Mouse (Mus musculus): ENCODE measurements around the gene Cbx4. TPM values are rescaled to one million over a fixed set of nuclear protein-coding genes. Genes with fewer than 3 reads are reported as not detected.

Cbx4 gene
- total RNA-seq, 4 experiments from 2014 or later, result 2.1 to 3.0 (median 2.2) TPM

DNA sequence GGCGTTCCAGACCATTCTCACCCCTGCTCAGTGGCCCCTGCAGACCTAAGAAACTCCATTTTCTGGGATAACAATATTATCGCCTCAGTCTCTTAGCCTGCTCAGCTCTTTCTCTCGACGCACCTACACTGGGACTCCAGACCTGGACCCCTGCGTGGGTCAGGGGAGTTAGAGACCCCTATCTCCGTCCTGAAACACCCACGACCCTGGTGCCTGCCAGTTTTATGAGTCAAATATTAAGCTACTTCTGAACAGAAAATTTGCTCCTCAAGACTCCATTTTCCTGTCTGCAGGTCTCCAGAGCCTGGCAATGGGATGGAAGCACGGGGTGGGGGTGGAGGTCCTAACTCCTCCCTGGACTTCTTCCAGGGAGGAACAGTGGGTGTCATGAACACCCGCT, 28.7 kb downstream of the Cbx4 start:
- no peak for DNase-seq (ENCODE audit: low spot score in 2 of 2)

DNA sequence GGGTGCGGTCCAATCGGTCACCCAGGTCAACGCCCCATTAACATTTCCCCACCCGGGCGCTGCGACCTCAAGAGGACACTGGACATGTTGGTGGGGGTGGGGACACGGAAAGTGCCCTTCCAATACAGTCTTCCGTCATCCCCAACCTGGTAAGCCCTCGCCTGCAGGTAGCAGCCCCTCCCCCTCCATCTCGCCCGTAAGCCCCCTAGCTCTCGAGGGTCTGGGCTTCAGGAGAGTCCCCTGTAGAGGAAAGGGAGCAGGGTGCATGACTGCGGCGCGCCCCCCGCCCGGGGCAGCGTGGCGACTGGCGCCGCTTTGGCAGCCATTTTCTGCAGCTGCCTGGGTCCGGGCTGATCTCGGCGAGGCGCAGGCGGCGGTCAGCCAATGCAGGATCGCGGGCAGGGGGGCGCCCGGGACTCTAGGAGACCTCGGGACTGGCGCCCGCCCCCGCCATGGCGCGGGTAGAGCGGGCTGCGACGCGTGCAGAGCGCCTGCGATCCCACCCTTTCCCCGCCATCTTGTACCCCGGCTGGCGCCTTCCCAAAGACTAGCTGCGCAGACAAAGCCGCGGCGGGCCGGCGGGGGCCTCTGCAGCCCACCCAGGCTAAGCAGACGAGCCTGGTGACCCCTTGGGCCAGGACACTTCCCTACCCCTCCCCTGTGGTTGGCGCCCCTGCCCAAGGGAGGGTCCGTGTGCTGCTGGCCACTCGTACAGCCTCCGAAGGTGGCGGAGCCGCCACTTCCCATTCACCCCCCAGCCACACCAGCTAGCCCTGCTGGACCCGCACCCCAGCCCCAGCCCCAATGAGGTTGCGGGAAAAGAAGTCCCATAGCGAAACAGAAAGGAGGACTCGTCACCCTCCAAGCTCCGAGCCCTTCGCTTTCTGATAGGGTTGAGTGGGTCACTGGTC, 29.5 kb downstream of the Cbx4 start:
- peak in 1 of 2 experiments; percentile 15 for DNase-seq (ENCODE audit: low spot score in 2 of 2)

DNA sequence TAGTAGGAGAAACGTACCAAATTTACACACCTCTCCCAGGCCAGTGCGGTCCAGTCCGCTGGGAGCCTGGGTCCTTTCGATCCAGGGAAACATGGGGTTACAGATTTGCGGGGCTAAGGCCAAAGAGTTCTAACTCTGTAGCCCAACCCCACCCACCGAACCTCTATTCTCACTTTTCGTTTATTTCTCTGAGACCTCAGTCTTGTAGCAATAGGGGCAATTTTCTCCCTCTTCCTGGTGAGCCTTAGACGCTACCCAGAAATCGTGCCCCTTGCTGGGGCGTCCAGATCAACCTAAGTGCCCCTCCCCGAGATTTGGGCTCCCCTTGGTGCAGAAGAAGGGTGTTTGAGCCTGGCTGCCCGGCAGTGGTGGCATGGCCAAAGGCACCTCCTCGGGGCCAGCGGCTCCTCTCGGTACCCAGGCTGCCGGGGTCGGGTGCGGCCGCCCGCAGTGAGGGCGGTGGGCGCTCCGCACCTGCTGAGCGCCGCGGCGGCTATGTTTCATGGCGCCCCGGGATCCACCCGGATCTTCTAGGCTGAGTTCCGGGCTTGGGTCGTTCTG, 30.4 kb downstream of the Cbx4 start:
- no peak for DNase-seq (ENCODE audit: low spot score in 2 of 2)

DNA sequence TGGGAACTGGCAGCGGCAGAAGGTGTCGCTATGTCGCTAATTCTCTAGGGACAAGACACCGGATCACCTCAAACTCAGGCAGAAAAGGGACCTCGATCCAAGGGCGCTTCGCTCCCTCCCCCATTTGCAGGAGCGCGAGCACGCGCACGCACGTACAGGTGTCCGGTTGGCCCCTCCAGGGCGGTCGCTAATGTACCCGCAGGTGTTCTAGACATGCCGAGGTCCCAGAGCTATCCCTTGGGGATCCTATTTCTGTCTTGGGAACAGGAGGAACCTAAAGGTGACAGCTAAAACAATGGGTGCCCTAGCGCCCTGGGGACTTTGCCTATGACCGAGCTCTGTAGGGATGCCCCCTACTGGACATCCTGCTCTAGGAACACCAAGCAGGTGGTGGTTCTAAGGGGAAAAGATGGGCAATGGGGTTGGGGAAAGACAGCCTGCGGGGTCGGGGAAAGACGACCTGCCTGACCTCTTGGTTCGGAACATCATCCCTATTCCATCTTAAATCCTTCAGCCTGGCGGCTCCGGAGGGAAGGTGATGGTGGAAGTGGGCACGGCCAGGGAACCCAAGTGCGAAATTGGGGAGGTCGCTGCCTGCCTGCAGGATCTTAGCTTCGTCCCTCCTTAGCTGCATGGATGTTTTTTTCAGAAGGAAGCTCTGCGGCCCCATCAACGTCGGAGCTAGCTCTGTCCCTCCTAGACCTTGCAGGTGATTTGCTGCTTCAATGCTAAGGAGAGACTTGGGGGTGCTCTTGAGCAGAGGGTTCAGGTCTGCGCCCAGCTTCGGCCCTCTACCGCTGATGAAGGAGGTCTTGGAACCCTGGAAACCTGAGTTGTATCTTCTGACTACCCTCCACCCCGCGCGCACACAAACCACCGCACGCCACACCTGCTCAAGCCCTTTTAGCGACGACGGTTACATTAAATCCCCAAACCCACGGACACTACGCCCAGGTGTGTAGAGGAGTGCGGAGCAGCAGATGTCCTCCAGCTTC, 31.4 kb downstream of the Cbx4 start:
- no peak for DNase-seq (ENCODE audit: low spot score in 2 of 2)

DNA sequence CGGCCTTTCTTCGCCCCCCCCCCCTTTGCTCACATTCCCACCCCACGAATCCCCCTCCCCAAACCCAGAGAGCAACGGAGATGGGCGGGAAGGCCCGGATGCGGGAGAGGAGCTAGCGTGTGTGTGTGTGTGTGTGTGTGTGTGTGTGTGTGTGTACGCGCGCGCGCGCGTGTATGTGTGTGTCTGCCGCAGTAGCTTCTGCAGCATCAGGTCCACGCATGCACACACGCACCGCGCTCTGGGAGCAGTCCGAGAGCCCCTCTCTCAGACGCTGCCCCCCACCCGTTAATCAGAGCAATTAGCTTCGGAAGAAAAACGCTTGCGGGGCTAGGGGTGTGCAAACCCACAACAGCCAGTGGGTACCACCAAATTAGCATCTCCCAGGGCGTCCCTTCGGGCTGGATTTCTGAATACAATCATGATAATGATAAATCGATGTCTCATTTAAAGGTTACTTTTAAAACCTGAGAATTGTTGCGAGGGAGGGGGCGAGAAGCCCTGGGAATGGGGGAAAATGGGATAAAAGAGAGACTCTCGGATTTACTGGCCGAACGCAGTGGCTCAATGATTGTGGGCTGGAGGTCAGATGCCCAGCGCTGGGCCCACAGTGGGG, 32.2 kb downstream of the Cbx4 start:
- DNase-seq (ENCODE audit: low spot score in 2 of 2), result no peak

DNA sequence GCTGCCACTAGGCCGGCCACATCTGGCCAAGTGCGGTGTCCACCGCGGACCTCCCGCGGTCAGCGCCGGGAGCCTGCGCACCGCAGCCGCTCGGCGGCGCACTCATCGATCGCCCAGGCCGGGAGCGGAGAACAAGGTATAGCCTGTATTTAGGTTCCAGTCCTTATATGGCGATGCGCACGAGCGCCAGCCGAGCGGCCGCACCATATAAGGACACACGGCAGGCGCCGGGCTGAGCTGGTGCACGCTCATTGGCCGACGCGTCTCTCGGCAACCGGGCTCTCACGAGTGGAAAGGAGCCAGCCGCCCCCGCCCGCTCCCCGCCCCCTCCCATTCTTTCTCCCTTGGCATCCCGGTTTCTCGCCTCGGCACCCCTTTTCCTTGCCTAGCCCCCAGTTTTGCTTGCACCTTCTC, 32.8 kb downstream of the Cbx4 start:
- no peak for DNase-seq (ENCODE audit: low spot score in 2 of 2)

DNA sequence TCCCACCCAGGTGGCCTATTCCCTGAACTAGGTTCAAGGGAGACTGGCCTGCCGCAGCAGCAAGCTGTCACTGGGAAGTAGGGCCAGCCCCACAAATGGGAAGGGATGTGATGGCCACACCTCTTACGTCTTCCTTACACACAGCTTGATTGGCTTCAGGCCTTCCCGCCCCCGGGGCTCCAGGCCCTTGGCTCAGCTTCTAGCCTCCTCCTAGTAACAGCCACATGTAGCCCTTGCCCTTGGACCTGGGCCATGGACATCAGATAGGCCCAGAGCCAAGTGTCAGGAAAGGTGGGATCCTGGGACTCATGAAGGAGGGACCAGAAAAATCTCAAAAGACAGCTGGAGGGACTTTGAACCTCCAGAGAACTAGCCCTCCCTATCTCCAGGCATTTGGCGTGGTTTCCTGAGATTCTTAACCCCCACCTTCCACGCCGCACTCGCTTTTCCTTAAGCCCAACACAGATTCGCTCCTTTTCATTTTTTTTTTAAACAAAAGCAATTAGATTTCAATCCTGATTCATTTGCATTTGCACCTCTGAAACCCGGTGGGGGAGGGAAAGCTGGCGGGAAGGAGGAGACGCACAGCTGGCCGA, 33.3 kb downstream of the Cbx4 start:
- DNase-seq (ENCODE audit: low spot score in 2 of 2), result no peak

DNA sequence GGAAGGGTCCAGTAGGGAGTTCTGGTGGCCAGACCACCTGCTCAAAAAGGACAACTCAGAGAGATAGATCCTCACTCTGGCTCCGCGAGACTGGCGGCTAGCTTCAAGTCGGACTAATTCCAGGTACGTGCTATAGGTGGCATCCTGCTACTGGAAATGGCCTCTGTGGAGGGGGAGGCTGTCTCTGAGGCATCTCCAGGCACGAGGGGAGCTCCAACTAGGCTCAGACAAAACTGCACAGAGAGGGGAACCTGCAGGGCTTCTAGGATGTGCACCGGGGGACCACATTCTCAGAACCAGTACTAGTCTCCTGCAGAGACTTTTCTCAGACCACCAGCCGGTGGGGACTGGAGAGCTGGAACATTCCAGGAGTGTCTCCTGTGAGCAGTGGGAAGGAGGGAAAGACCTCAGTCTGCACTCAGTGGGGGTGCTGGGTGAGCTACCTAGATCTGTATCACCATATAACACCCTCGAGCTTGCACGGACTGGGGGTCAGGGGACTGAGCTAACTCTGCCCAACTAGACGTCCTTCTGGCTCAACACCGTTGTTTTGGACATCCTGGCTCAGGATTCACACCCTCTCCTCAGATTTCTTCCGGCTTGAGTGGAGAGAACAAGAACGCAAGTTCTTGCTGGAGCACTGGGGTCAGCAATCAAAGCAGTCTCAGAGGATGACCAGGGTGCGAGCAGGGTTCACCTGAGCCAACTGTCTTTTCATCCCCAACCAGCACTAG, 33.9 kb downstream of the Cbx4 start:
- DNase-seq (ENCODE audit: low spot score in 2 of 2), result no peak

DNA sequence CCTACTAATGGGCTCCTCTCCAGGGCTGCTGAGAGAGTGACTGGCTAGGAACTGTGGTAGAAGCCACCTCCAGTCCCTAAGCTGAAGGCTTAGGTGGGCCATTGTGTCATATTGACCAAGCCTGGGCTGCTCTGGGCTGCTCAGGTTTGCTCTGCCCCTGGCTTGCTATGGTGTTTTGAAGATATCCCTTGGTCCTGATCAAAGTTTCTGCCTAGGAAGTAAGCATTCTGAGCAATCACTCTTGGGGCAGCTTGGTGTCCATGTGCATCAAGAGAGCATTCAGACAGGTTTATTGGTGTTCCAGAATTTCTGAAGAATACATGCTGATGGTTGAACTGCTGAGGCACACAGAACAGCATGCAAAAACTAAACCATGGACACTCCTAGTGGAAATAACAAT, 34.6 kb downstream of the Cbx4 start:
- DNase-seq (ENCODE audit: low spot score in 2 of 2), result no peak

DNA sequence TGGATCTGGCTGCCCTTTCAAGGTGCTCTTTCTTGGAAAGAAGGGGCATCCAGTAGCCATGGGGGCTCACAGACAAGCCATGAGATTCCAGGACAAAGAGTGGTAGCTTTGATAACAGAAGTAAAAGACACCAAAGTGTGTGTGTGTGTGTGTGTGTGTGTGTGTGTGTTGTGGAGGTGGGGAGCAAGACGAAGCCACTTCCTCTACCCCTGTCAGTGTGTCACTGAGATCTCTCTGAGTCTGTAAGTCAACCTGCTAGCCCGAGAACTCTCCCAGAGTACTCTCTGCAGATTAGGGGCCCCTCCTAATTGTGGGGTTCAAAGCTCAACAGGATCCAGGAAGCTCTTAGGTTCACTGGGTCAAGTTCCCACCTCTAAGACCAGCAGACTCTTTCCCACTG, 35.7 kb downstream of the Cbx4 start:
- no peak for DNase-seq (ENCODE audit: low spot score in 2 of 2)

DNA sequence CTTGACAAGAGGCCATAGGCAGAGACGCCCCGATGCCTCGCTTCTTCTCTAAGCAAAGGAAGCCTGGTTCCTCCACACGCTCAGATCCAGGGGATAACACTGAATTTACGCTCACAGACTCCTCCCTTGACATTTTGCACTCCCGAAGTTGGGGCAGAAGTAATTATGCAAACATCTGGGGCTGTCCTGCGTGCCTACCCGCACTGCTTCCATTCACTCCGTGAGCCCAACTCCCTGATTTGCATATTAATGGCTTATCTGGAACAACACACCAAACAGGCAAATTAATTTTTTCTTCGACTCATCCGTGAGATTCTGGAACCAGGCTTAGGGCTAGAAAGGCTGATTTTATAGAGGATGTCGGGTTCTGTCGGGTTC, 37.9 kb downstream of the Cbx4 start:
- DNase-seq (ENCODE audit: low spot score in 2 of 2), result no peak

DNA sequence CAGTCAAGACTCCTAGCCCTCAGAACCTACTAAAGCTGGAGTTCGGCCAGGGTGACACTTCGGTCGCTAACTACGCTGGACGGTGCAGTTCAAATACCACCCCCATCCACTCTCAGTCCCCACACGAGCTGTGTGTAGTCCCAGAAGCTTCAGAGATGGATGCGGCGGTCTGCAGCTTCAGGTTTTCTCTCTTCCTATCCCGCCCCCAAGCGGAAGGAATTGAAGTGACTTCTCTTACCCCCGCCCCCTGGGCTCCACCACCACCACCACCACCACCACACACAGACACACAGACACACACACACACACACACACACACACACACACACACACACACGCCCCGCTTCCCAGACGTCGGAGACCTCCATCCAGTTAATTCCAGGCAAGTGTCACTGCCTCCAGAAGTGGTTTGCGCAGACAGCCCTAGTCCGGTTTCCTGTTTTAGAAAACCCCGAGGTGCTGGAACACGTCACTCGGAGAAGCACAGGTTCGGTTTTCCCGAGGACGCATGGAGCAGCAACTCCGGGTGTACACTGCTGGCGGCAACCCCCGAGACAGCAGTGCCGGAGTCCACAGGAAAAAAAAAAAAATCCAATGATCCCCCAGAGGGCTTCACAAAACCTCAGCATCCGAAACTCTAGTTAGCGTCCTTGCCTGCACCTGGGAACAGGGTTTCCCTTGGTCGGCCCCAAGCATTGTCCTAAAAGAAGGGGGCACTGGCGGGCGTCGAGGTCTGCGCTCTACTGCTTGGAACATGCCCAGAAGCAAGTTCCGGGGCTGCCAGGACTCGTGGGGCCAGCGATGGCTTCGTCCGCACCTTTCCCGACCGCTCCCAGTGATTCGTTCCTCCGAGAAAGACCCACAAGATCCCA, 38.5 kb downstream of the Cbx4 start:
- no peak for DNase-seq (ENCODE audit: low spot score in 2 of 2)

DNA sequence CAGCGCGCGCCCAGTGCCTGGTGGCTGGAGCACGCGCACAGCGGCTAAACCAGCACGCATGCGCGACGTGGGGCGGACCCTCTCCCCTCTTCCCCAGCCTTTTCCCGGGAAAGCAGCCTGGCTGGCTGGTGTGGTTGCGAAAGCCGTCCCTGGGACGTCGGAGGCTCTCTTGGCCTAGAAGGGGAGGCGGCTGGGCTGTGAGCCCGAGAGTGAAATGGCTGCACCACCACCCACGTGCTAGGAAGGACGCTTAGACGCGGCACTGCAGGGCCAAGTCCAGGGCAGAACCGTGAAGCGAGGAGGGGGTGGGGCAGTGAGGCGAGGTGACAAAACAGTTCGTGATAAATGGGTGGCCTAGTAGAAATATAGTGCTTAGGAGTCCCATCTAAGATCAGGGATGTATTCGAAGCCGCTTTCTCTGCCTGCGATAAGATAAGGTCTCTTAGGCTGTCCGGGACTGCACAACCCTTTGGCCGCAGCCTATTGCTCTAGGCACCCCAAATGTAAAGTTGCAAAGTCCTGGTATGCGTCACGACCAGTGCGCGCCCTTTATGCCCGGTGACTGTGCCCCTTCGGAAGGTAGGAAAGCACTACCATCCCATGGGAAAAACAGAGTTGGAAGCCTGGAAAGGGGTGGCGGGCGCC, 39.3 kb downstream of the Cbx4 start:
- DNase-seq (ENCODE audit: low spot score in 2 of 2), result no peak

DNA sequence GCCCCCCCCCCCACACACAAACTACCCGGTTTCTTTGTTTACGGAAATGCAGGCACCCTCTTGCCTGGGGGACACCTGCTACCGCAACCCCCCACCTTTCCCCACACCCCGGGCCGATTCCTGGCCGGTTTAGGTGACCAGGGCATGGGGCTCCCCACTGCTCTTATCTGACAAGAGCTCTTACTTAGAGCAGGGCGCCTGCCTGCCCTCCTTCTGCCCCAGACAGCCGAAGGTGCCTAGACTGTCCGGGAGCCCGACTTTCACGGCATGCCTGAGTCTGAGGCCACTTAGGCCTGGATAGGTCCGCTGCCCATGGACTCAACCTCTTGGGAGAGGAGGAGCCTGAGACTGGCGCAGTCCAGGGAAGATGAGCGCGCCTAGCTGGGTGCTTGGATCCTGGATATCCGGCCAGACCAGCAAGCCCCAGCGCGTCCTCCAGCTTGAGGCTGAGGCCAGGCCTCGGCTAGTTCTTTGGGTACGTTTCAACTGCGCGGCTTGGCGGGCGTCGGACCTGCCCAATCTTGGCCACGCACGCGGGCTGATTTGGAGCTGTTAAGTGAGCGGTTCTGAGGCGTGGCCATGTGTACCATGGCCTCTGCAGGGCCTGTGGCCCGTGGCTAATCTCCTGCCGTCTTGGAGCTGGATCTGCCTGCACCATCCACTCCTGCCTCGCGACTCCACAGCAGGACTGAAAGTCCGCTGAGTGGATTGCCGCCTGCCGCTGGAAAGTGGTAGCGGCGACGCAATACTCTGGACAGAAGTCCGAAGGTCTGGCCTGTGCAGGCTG, 41.3 kb downstream of the Cbx4 start:
- no peak for DNase-seq (ENCODE audit: low spot score in 2 of 2)

DNA sequence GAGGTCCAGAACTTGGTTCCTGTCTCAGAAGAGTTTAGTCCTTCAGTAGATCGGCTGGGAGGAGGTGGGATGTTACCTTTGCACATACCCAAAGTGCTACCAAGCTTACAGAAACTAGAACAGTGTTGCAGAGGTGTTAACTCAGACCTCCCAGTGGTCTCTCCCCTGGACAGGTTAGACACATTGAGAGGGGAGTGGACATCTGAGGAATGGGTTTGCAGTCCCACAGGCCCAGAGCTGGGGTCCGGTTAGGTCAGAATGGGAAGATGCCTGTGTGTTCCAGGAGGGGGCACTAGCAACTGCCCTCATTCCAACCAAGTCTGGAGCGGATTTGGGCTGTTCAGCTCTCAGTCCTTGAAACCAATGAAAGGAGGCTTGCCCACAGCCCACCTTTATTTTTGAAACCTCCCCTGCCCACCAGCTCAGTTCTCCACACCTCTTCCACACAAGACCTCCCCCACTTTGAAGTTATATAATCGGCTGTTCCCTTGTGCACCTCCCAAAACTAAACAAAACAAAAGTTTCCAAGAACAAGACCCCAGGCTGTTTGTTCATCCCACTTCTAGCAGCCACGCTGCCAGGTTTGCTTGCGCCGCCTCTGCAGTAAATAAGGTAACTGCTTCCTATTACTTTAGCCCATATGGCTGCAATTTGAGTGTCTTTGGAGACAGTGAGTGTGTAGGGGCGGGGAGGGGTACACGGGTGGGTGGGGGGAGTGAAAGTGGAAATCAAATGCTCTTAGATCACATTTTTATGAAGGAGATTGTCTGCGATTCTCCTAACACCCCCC, 42.1 kb downstream of the Cbx4 start:
- no peak for DNase-seq (ENCODE audit: low spot score in 2 of 2)

DNA sequence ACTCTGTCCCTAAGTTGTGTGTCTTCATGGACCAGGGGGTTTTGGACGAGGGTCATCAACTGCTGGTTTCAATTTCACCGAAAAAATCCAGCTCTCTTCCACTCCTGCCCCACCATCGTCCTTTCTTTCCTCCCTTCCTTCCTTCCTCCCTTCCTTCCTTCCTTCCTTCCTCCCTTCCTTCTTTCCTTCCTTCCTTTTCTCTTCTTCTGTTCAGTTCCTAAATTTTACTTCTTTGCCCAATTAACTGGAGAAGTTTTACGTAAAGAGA, 42.8 kb downstream of the Cbx4 start:
- no peak for DNase-seq (ENCODE audit: low spot score in 2 of 2)

DNA sequence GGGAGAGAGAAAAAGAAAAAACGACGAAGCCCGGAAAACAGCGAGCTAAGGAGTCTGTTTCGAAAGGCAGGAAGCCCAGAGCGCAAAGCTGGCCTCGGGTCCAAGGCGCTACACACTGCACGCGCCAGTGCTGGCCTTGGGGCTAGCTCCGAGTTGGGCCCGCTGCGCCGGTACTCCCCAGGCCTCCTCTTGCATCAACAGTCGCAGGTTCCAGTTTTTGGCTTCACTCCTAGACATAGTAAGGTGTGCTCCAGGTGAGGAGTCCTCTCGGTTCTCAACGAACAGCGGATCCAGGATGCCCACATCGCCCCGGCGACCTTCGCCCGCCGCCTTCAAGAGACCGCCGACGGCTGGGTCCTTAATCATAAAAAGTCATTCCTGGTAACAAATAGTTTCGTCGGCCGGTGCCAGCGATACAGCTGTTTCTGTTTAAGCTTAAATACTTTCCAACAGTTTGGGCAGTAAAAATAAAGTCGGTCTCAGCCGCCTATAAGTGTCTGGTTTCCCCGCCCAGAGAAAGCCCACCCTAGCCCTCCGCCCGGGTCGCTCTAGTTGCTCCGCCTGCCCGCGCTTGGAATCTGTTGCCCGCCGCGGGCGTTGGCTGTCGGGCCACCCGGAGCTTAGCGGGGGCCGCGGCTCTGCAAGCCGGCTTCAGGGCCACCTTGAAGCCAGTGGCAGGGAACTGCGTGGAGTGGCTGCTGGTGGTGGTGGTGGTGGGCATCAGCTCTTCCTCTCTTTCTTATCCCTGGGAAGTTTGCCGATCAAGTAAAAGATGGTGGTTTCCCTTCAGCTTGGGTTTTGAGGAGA, 43.4 kb downstream of the Cbx4 start:
- no peak for DNase-seq (ENCODE audit: low spot score in 2 of 2)
